Mouse (Mus musculus) bone marrow, adult 2 months (tissue): Measurements from ENCODE around the gene Adipor1. TPM values are rescaled to one million over a fixed set of nuclear protein-coding genes. Genes with fewer than 3 reads are reported as not detected.

Experiments used
- H3K27ac ChIP-seq: fragments of 200-500 bp; 2 replicates; pipeline ENCODE4 v1.5.1; 2012; ENCODE audit warnings: low read depth, mild to moderate bottlenecking, control low read depth, inconsistent platforms, low read length; ENCODE audit not compliant: control insufficient read depth, poor library complexity, insufficient read depth
- H3K4me1 ChIP-seq: fragments of 200-500 bp; 2 replicates; pipeline ENCODE4 v1.6.1; 2011; ENCODE audit warnings: low read length; ENCODE audit not compliant: control insufficient read depth, insufficient read depth
- H3K4me3 ChIP-seq: fragments of 200-500 bp; replicated peaks from 2 replicates; pipeline ENCODE3; 2011; ENCODE audit warnings: mild to moderate bottlenecking, low read depth, low read length, control low read depth; ENCODE audit not compliant: control insufficient read depth
- CTCF ChIP-seq: fragments of 200-500 bp; IDR thresholded peaks from 2 replicates; pipeline ENCODE4 v1.5.1; 2011; ENCODE audit warnings: low read length, control low read depth; ENCODE audit not compliant: control insufficient read depth, insufficient read depth
- POLR2A ChIP-seq: fragments of 200-500 bp; IDR thresholded peaks from 2 replicates; pipeline ENCODE4 v1.6.1; 2011; ENCODE audit warnings: low read depth, mild to moderate bottlenecking, control low read depth, low read length, borderline replicate concordance; ENCODE audit not compliant: control insufficient read depth
- WGBS: fragments of 180-500 bp; shearing (Covaris S2); methylation state at CpG from one replicate; pipeline ENCODE4 v1.1.7; 2018; 5-methylcytosine and 5-hydroxymethylcytosine counted together
- polyA plus RNA-seq: library from polyadenylated mRNA; stranded (reverse); fragments of >200 nt; gene quantifications from 2 replicates; pipeline ENCODE4 v1.2.4, GENCODE M21; 2011; ENCODE audit warnings: low replicate concordance; ENCODE audit not compliant: missing spikeins, insufficient read depth, insufficient read length

The Adipor1 gene
- polyA plus RNA-seq, 1 experiment: 98.9 TPM

DNA sequence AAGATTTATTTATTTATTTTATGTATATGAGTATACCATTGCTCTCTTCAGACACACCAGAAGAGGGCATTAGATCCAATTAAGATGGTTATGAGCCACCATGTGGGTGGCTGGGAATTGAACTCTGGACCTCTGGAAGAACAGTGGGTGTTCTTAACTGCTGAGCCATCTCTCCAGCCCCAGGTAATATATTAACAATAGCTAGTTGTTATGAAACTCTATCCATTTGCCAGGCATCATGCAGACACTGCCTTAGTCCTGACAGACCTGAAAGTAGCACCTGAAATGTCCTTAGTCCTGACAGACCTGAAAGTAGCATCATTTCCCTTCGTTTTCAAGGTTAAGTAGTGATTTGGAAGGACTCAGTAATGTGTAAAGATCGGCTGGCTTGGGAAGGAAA is 1.1 kb upstream of the Adipor1 start:
- TF ChIP-seq POLR2A (no peak), CTCF (no peak)
- H3K4me3 ChIP-seq: no peak overlapping the region
- 74% methylated on average over 2 of the region's 2 CpGs for WGBS
- H3K27ac ChIP-seq: no peak overlapping the region
- no peaks in the 10 kb centered on the region; the same call in 1 of the 2 replicates for H3K4me1 ChIP-seq

DNA sequence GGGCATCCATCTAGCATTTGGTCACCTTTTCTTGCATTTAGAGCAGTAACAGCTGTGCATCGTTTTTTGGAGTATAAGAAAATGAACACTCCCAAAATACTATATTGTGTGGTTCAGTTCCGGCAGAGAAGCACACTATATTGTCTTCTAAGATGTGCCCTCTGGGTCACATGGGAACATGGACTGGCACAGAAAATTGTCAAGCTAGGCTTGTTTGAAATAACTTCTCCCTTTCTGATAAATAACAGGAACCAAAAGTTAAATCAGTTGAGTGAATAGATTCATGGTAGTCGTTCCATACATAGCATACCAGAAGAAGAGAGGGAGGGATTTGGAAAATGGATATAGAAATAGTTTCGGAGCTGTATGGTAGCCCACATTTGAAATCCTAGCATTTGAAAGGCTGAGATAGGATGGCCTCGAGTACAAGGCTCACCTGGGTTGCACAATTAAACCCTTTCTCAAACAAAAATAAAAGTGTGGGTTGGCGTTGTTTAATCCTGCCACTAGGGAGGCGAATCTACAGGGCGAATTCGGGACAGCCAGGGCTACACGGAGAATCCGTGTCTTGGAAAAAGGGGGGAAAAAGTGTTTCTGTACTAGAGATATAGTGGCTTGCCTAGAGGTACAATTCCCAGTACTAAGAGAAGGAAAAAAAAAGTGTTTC is 544 bp upstream of the Adipor1 start:
- no peak for TF ChIP-seq CTCF
- no peak for TF ChIP-seq POLR2A
- 12% methylated on average over 11 of the region's 11 CpGs for WGBS
- H3K4me1 ChIP-seq: no peaks in the 10 kb centered on the region; the same call in 1 of the 2 replicates

DNA sequence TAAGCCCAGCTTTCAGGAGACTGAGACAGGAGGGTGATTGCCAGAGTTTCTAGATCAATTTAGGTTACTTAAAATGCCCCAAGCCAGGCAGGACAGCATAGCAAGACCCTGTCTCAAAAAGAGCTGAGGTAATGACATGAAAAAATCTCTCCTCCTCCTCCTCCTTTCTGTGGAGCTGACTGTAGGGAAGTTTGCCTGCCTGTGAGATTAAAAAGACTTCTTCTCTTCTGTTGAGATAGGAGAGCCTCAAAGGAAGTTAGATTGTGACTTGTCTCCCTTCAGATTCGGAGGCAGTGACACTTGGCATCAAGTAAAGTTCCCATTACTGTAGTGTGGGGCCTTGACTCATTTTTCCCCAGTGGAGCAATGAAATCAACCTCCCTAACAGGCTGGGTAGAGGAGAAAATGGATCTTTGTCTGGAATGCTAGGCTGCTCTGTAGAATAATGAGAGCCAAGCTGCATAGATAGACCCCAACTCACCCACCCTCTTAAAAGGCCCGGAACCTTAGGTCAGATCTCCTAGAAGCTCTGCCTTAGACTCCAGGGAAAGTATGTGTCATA is 3.3 kb downstream of the Adipor1 start:
- peaks cover 6% of the 10 kb centered on the region; the same call in 1 of the 2 replicates for H3K4me1 ChIP-seq
- 40% methylated on average over 2 of the region's 2 CpGs for WGBS
- H3K4me3 ChIP-seq: no peak overlapping the region
- H3K27ac ChIP-seq: peak overlapping the region; percentile 53; the same call in 1 of the 2 replicates
- TF ChIP-seq POLR2A (no peak), CTCF (no peak)

More for the DNA sequence above, 544 bp upstream of the Adipor1 start:
- H3K4me3 ChIP-seq: peak overlapping the region; percentile 99
- H3K27ac ChIP-seq: peak overlapping the region; percentile 96

- Histone ChIP-seq H3K4me1 (peaks cover 6% of the 10 kb centered on the region; the same call in 1 of the 2 replicates), H3K27ac (peak overlapping the region; percentile 61; the same call in 1 of the 2 replicates), H3K4me3 (peak overlapping the region; percentile 40)
- WGBS: 3% methylated on average over 1 of the region's 1 CpGs
- no peak for TF ChIP-seq POLR2A
- no peak for TF ChIP-seq CTCF
Observed at GRCm38 (mm10) chr1:134419176-134419575, 4.0 kb downstream of the Adipor1 start.

DNA sequence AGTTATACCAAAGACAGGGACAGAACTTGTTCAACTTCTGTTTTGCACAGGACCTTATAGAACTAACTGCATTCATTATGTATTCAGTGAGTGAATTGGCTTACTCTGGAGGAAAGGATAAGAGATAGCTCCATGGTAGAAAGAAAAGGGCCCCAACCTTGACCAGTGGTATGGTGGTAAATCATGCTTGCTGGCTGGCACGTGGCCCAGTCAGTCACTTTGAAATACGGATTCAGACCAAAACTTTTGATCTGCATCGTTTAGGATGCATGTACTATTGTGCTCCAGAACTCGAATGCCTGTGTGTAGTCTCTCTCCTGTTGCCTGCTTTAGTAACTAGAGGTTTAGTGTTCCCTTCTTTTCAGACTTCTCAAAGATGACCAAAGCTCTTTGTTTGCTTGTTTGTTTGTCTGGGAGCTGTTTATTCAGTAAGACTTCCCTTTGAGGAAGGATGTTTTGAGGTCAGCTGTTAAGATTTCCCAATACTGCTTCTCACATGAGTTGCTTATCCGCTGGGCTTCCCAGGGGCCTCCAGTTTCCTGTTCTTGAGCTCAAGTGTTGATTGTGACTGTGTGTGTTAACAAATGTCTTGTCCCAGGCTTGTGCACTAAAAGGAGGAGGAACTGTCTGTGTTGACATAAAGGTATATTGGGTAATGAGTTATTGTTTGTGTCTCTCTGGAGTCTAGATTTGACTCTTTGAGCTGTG is 4.7 kb downstream of the Adipor1 start:
- peaks cover 6% of the 10 kb centered on the region; the same call in 1 of the 2 replicates for H3K4me1 ChIP-seq
- 5% methylated on average over 5 of the region's 5 CpGs for WGBS
- TF ChIP-seq POLR2A: no peak
- no peak for TF ChIP-seq CTCF
- H3K27ac ChIP-seq: peak overlapping the region; percentile 82; the same call in 1 of the 2 replicates
- H3K4me3 ChIP-seq: peak overlapping the region; percentile 52

DNA sequence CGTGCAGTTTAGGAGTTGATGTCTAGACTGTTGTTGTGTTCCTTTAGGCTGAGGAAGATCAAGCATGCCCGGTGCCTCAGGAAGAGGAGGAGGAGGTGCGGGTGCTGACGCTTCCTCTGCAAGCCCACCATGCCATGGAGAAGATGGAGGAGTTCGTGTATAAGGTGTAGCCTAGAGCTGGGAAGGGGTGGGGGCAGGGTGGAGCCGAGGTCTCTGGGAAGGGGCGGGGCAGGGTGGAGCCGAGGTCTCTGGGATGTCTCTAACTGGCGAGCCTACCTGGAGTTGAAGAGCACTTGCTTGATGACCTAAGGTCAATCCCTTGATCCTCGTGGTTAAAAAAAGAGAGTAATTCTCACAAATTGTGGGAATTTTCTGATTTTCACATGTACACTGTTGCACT is 8.7 kb downstream of the Adipor1 start:
- 66% methylated on average over 10 of the region's 10 CpGs for WGBS
- peaks cover 6% of the 10 kb centered on the region; the same call in 1 of the 2 replicates for H3K4me1 ChIP-seq
- H3K27ac ChIP-seq: peak overlapping the region; percentile 50; the same call in 1 of the 2 replicates
- no peak for TF ChIP-seq CTCF
- no peak for TF ChIP-seq POLR2A
- H3K4me3 ChIP-seq: no peak overlapping the region

- Histone ChIP-seq H3K27ac (no peak overlapping the region), H3K4me1 (peaks cover 4% of the 10 kb centered on the region; the same call in 1 of the 2 replicates), H3K4me3 (no peak overlapping the region)
- TF ChIP-seq POLR2A: no peak
- TF ChIP-seq CTCF: no peak
- 60% methylated on average over 5 of the region's 5 CpGs for WGBS
Observed at GRCm38 (mm10) chr1:134426289-134426688, 11.1 kb downstream of the Adipor1 start.

DNA sequence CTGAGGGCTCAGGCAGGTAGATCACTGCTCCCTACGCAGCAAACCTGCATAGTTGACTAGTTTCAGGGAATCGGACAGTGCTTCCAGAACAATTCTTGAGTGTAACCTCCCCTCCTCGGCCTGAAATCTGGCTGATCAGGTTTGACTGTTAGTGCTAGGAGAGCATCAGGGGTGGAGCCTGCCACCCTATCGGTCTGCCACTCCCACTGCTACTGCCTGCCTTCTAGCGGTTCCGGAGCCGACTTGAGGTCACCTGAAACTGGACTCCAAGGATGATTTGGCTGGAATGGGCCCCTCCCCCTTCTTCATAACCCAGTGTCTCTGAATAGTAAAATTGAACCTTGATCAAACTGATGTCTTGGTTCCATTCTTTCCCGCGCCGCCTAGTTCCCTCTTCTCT is 17.8 kb downstream of the Adipor1 start:
- 85% methylated on average over 10 of the region's 10 CpGs for WGBS
- TF ChIP-seq CTCF (no peak), POLR2A (no peak)
- Histone ChIP-seq H3K4me3 (no peak overlapping the region), H3K4me1 (no peaks in the 10 kb centered on the region), H3K27ac (no peak overlapping the region)
